Mouse (Mus musculus): ENCODE measurements around the gene Nav2.

GRCm38 (mm10) chr7:49505024-49505423, 596.5 kb downstream of the Nav2 start:
- TF ChIP-seq GATA1 (IDR thresholded peaks at IDR 0.05; ENCODE audit: borderline replicate concordance, low read length) (no peak), FLI1 (IDR thresholded peaks at IDR 0.05; ENCODE audit: low read length) (no peak)
